Mouse (Mus musculus) liver, adult 2 months (tissue): ENCODE measurements around the gene Tspan32.

Experiments
- CTCF ChIP-seq: fragments of 200-500 bp; IDR thresholded peaks from 2 replicates; pipeline ENCODE4 v1.5.1; 2011; ENCODE audit warnings: low read depth, low read length, control low read depth
- POLR2A ChIP-seq: fragments of 200-500 bp; IDR thresholded peaks from 2 replicates; pipeline ENCODE4 v1.6.1; 2011; ENCODE audit warnings: low read length, control low read depth; ENCODE audit not compliant: insufficient read depth; ENCODE audit errors: extremely low read depth

- TF ChIP-seq CTCF (no peak), POLR2A (no peak)
Measured at GRCm38 (mm10) chr7:143013420-143014178, 8.8 kb downstream of the Tspan32 start.
